Mouse (Mus musculus) heart, adult 2 months (tissue): Measurements from ENCODE around the gene Actl7a.

Experiments used
- CTCF ChIP-seq: fragments of 200-600 bp; IDR thresholded peaks from 2 replicates; pipeline ENCODE4 v1.8.1; 2022; ENCODE audit warnings: antibody characterized with exemption, mild to moderate bottlenecking, moderate library complexity
- EP300 ChIP-seq: fragments of 200-500 bp; IDR thresholded peaks from 2 replicates; pipeline ENCODE4 v1.6.1; 2011; ENCODE audit warnings: low read depth, low read length, control low read depth; ENCODE audit not compliant: insufficient read depth
- POLR2A ChIP-seq: fragments of 200-500 bp; IDR thresholded peaks from 2 replicates; pipeline ENCODE4 v1.6.1; 2011; ENCODE audit warnings: mild to moderate bottlenecking, low read depth, low read length, control low read depth; ENCODE audit not compliant: insufficient read depth

- TF ChIP-seq POLR2A (no peak), CTCF (no peak), EP300 (no peak)
Observed at GRCm38 (mm10) chr4:56743363-56744195, at the start of gene Actl7a.
